Mouse (Mus musculus) stomach, postnatal 0 days (tissue): ENCODE data around the gene Mtmr14.

Experiments used
- CTCF ChIP-seq: IDR thresholded peaks from 2 replicates; pipeline ENCODE4 v1.5.1; 2016; ENCODE audit warnings: antibody characterized with exemption, low read depth, mild to moderate bottlenecking, moderate library complexity
- EP300 ChIP-seq: optimal IDR thresholded peaks from 2 replicates; pipeline ENCODE3; 2016; ENCODE audit warnings: antibody characterized with exemption

- TF ChIP-seq CTCF: no peak
- no peak for TF ChIP-seq EP300
Observed at GRCm38 (mm10) chr6:113289346-113289745, 51.7 kb downstream of the Mtmr14 start.
